Mouse (Mus musculus): ENCODE measurements around the gene Tmem30b. TPM values are rescaled to one million over a fixed set of nuclear protein-coding genes. Genes with fewer than 3 reads are reported as not detected.

Gene Tmem30b
- polyA plus RNA-seq (2014; fragmentation: Nextera tagmentation; extraction: Ambion mirVana), result 22.9 and 25.0 TPM in 2 replicates

- H3K27me3 ChIP-seq (ENCODE audit: control insufficient read depth, insufficient read depth, low read length), result peaks cover 31% of the 10 kb centered on the region
- peaks cover 21% of the 10 kb centered on the region for H3K4me1 ChIP-seq (ENCODE audit: control insufficient read depth, insufficient read depth, low read length)
- no peak for DNase-seq (ENCODE audit: low spot score)
- peak within 1 kb of the TSS; percentile 67 for H3K9ac ChIP-seq (ENCODE audit: low read length)
- peak within 1 kb of the TSS; percentile 75 for H3K4me2 ChIP-seq (ENCODE audit: low read depth, severe bottlenecking)
- no peaks in the 10 kb centered on the region for H3K36me3 ChIP-seq (ENCODE audit: control insufficient read depth, insufficient read depth, low read length)
- no peaks in the 10 kb centered on the region for H3K9me3 ChIP-seq (ENCODE audit: control insufficient read depth, low read length)
- H3K4me3 ChIP-seq (ENCODE audit: low read depth, low read length), result peak within 1 kb of the TSS; percentile 51
- peak within 1 kb of the TSS; percentile 61 for H3K27ac ChIP-seq (replicated peaks; ENCODE audit: low read depth, low read length)
- WGBS, result 1% methylated on average over 23 of the region's 61 CpGs
- peak; percentile 72 for ATAC-seq (ENCODE audit: insufficient number of reproducible peaks, low FRiP score, low TSS enrichment, low read depth)
Measured at GRCm38 (mm10) chr12:73546086-73546711, at the start of gene Tmem30b. Gene Tmem30b, minus strand, starts transcription at chr12:73546392.

GRCm38 (mm10) chr12:73595226-73595625, 49.0 kb upstream of the Tmem30b start:
- Histone ChIP-seq H3K9me3 (ENCODE audit: control insufficient read depth, low read length) (no peaks in the 10 kb centered on the region), H3K4me1 (ENCODE audit: control insufficient read depth, insufficient read depth, low read length) (no peaks in the 10 kb centered on the region), H3K27me3 (ENCODE audit: control insufficient read depth, insufficient read depth, low read length) (no peaks in the 10 kb centered on the region), H3K36me3 (ENCODE audit: control insufficient read depth, insufficient read depth, low read length) (no peaks in the 10 kb centered on the region), H3K9ac (ENCODE audit: low read length) (no peak overlapping the region), H3K27ac (replicated peaks; ENCODE audit: low read depth, low read length) (no peak overlapping the region), H3K4me2 (ENCODE audit: low read depth, severe bottlenecking) (no peak overlapping the region), H3K4me3 (ENCODE audit: low read depth, low read length) (no peak overlapping the region)
- 63% methylated on average over 8 of the region's 8 CpGs for WGBS
- no peak for DNase-seq (ENCODE audit: low spot score)
- no peak for ATAC-seq (ENCODE audit: insufficient number of reproducible peaks, low FRiP score, low TSS enrichment, low read depth)

- Histone ChIP-seq H3K4me2 (ENCODE audit: low read depth, severe bottlenecking) (no peak overlapping the region), H3K36me3 (ENCODE audit: control insufficient read depth, insufficient read depth, low read length) (no peaks in the 10 kb centered on the region), H3K27ac (replicated peaks; ENCODE audit: low read depth, low read length) (no peak overlapping the region), H3K4me1 (ENCODE audit: control insufficient read depth, insufficient read depth, low read length) (no peaks in the 10 kb centered on the region), H3K9ac (ENCODE audit: low read length) (no peak overlapping the region), H3K4me3 (ENCODE audit: low read depth, low read length) (no peak overlapping the region), H3K27me3 (ENCODE audit: control insufficient read depth, insufficient read depth, low read length) (no peaks in the 10 kb centered on the region), H3K9me3 (ENCODE audit: control insufficient read depth, low read length) (no peaks in the 10 kb centered on the region)
- WGBS, result 87% methylated on average over 9 of the region's 9 CpGs
- ATAC-seq (ENCODE audit: insufficient number of reproducible peaks, low FRiP score, low TSS enrichment, low read depth), result no peak
- DNase-seq (ENCODE audit: low spot score), result no peak
Measured at GRCm38 (mm10) chr12:73594177-73594745, 48.1 kb upstream of the Tmem30b start.

- 91% methylated on average over 12 of the region's 12 CpGs for WGBS
- no peak for DNase-seq (ENCODE audit: low spot score)
- H3K4me2 ChIP-seq (ENCODE audit: low read depth, severe bottlenecking), result no peak overlapping the region
Measured at GRCm38 (mm10) chr12:73593021-73593798, 47.0 kb upstream of the Tmem30b start.

GRCm38 (mm10) chr12:73591625-73592024, 45.4 kb upstream of the Tmem30b start:
- no peaks in the 10 kb centered on the region for H3K4me1 ChIP-seq (ENCODE audit: control insufficient read depth, insufficient read depth, low read length)
- H3K4me2 ChIP-seq (ENCODE audit: low read depth, severe bottlenecking), result no peak overlapping the region
- no peak overlapping the region for H3K9ac ChIP-seq (ENCODE audit: low read length)
- 68% methylated on average over 8 of the region's 11 CpGs for WGBS
- H3K27ac ChIP-seq (replicated peaks; ENCODE audit: low read depth, low read length), result no peak overlapping the region
- no peaks in the 10 kb centered on the region for H3K9me3 ChIP-seq (ENCODE audit: control insufficient read depth, low read length)
- H3K27me3 ChIP-seq (ENCODE audit: control insufficient read depth, insufficient read depth, low read length), result peaks cover 6% of the 10 kb centered on the region; the same call in 1 of the 2 replicates
- no peak for DNase-seq (ENCODE audit: low spot score)
- ATAC-seq (ENCODE audit: insufficient number of reproducible peaks, low FRiP score, low TSS enrichment, low read depth), result no peak
- no peak overlapping the region for H3K4me3 ChIP-seq (ENCODE audit: low read depth, low read length)
- H3K36me3 ChIP-seq (ENCODE audit: control insufficient read depth, insufficient read depth, low read length), result no peaks in the 10 kb centered on the region

More at GRCm38 (mm10) chr12:73593021-73593798, 47.0 kb upstream of the Tmem30b start:
- ATAC-seq (ENCODE audit: insufficient number of reproducible peaks, low FRiP score, low TSS enrichment, low read depth), result no peak
- H3K4me3 ChIP-seq (ENCODE audit: low read depth, low read length), result no peak overlapping the region
- H3K27ac ChIP-seq (replicated peaks; ENCODE audit: low read depth, low read length), result no peak overlapping the region
- no peak overlapping the region for H3K9ac ChIP-seq (ENCODE audit: low read length)
- H3K9me3 ChIP-seq (ENCODE audit: control insufficient read depth, low read length), result no peaks in the 10 kb centered on the region
- no peaks in the 10 kb centered on the region for H3K36me3 ChIP-seq (ENCODE audit: control insufficient read depth, insufficient read depth, low read length)
- no peaks in the 10 kb centered on the region for H3K4me1 ChIP-seq (ENCODE audit: control insufficient read depth, insufficient read depth, low read length)
- H3K27me3 ChIP-seq (ENCODE audit: control insufficient read depth, insufficient read depth, low read length), result no peaks in the 10 kb centered on the region

- H3K36me3 ChIP-seq (ENCODE audit: control insufficient read depth, insufficient read depth, low read length), result no peaks in the 10 kb centered on the region
- ATAC-seq (ENCODE audit: insufficient number of reproducible peaks, low FRiP score, low TSS enrichment, low read depth) (no peak), DNase-seq (ENCODE audit: low spot score) (no peak)
- peaks cover 12% of the 10 kb centered on the region for H3K27me3 ChIP-seq (ENCODE audit: control insufficient read depth, insufficient read depth, low read length)
- no peaks in the 10 kb centered on the region for H3K9me3 ChIP-seq (ENCODE audit: control insufficient read depth, low read length)
- H3K4me3 ChIP-seq (ENCODE audit: low read depth, low read length), result no peak overlapping the region
- no peak overlapping the region for H3K4me2 ChIP-seq (ENCODE audit: low read depth, severe bottlenecking)
- 87% methylated on average over 15 of the region's 15 CpGs for WGBS
- H3K27ac ChIP-seq (replicated peaks; ENCODE audit: low read depth, low read length), result no peak overlapping the region
- no peaks in the 10 kb centered on the region for H3K4me1 ChIP-seq (ENCODE audit: control insufficient read depth, insufficient read depth, low read length)
- H3K9ac ChIP-seq (ENCODE audit: low read length), result no peak overlapping the region
Measured at GRCm38 (mm10) chr12:73590627-73591276, 44.6 kb upstream of the Tmem30b start.

- Histone ChIP-seq H3K4me3 (ENCODE audit: low read depth, low read length) (no peak overlapping the region), H3K36me3 (ENCODE audit: control insufficient read depth, insufficient read depth, low read length) (no peaks in the 10 kb centered on the region), H3K4me1 (ENCODE audit: control insufficient read depth, insufficient read depth, low read length) (0 out of 2 replicates have a peak, but pooled peaks cover 9% of the 10 kb centered on the region), H3K9ac (ENCODE audit: low read length) (no peak overlapping the region), H3K27ac (replicated peaks; ENCODE audit: low read depth, low read length) (no peak overlapping the region), H3K27me3 (ENCODE audit: control insufficient read depth, insufficient read depth, low read length) (peaks cover 20% of the 10 kb centered on the region), H3K4me2 (ENCODE audit: low read depth, severe bottlenecking) (no peak overlapping the region), H3K9me3 (ENCODE audit: control insufficient read depth, low read length) (no peaks in the 10 kb centered on the region)
- DNase-seq (ENCODE audit: low spot score) (no peak), ATAC-seq (ENCODE audit: insufficient number of reproducible peaks, low FRiP score, low TSS enrichment, low read depth) (no peak)
- 61% methylated on average over 3 of the region's 3 CpGs for WGBS
Measured at GRCm38 (mm10) chr12:73587262-73587661, 41.1 kb upstream of the Tmem30b start.

- H3K36me3 ChIP-seq (ENCODE audit: control insufficient read depth, insufficient read depth, low read length), result no peaks in the 10 kb centered on the region
- peak overlapping the region; percentile 97; the same call in 1 of the 2 replicates for H3K4me2 ChIP-seq (ENCODE audit: low read depth, severe bottlenecking)
- DNase-seq (ENCODE audit: low spot score) (no peak), ATAC-seq (ENCODE audit: insufficient number of reproducible peaks, low FRiP score, low TSS enrichment, low read depth) (no peak)
- H3K27me3 ChIP-seq (ENCODE audit: control insufficient read depth, insufficient read depth, low read length), result peaks cover 20% of the 10 kb centered on the region
- no peak overlapping the region for H3K9ac ChIP-seq (ENCODE audit: low read length)
- H3K27ac ChIP-seq (replicated peaks; ENCODE audit: low read depth, low read length), result no peak overlapping the region
- 4% methylated on average over 7 of the region's 7 CpGs for WGBS
- H3K4me3 ChIP-seq (ENCODE audit: low read depth, low read length), result peak overlapping the region; percentile 67
- H3K9me3 ChIP-seq (ENCODE audit: control insufficient read depth, low read length), result no peaks in the 10 kb centered on the region
- H3K4me1 ChIP-seq (ENCODE audit: control insufficient read depth, insufficient read depth, low read length), result 0 out of 2 replicates have a peak, but pooled peaks cover 9% of the 10 kb centered on the region
Measured at GRCm38 (mm10) chr12:73585850-73586249, 39.7 kb upstream of the Tmem30b start.

All from limb, embryonic 11.5 days (tissue).